Mouse (Mus musculus): ENCODE measurements around the gene Plxnb3. TPM values are rescaled to one million over a fixed set of nuclear protein-coding genes. Genes with fewer than 3 reads are reported as not detected.

Plxnb3 gene
- 0.90 and 1.2 TPM in 2 replicates for polyA plus RNA-seq (2015; fragmentation: Nextera tagmentation; extraction: Ambion mirVana)

- peak; percentile 63; the same call in 1 of the 2 replicates for ATAC-seq
- WGBS = 64% methylated on average over 5 of the region's 5 CpGs
- no peaks in the 10 kb centered on the region for H3K27me3 ChIP-seq (replicated peaks; ENCODE audit: control insufficient read depth, insufficient read depth, low read length)
These were observed at the start of gene Plxnb3 for GRCm38 (mm10) chrX:73756334-73757140. Gene Plxnb3, plus strand, starts transcription at chrX:73757090.

DNA sequence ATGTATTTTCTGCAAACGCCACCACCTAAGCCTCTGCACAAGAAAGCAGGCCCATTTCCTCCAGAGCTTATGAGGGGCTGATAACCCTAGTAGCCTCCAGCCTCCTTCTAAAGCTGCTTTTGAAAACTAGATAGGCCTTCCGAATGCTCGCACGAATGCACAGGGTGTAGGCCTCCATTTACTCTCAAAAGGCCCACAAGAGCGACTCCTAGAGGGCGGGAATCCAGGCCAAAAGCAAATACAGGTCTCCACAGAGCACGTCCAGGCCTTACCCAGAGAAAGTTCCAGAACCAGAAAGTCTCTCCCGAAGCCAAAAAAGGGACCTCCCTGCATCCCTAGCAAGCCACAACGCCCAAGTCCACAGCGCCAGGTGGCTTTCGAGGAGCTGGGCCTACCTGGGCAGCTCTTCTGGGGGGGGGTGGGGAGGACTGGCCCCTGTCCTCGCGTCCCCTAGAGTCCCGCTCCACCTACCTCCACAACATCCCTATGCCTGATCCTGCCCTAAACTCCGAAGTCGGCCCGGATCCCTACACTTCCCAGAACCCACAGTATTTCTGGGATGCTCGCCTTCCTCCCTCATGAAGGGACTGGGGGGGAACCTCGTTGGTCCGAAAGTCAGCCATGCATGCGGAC, 41.3 kb upstream of the Plxnb3 start:
- H3K27ac ChIP-seq (ENCODE audit: low read depth, low read length) = peak overlapping the region; percentile 77
- peaks cover 17% of the 10 kb centered on the region for H3K4me1 ChIP-seq (ENCODE audit: control insufficient read depth, insufficient read depth, low read depth, low read length)
- no peaks in the 10 kb centered on the region for H3K36me3 ChIP-seq (ENCODE audit: control insufficient read depth, insufficient read depth, low read length)
- WGBS = 25% methylated on average over 16 of the region's 21 CpGs
- H3K4me3 ChIP-seq (ENCODE audit: low read length) = peak overlapping the region; percentile 54
- peak; percentile 49 for ATAC-seq
- no peaks in the 10 kb centered on the region for H3K9me3 ChIP-seq (ENCODE audit: control insufficient read depth, low read length)
- no peaks in the 10 kb centered on the region for H3K27me3 ChIP-seq (replicated peaks; ENCODE audit: control insufficient read depth, insufficient read depth, low read length)
- H3K9ac ChIP-seq (ENCODE audit: low read depth, low read length) = peak overlapping the region; percentile 65
- H3K4me2 ChIP-seq (ENCODE audit: low read length) = peak overlapping the region; percentile 67

More at GRCm38 (mm10) chrX:73756334-73757140, at the start of gene Plxnb3:
- Histone ChIP-seq H3K4me1 (ENCODE audit: control insufficient read depth, insufficient read depth, low read depth, low read length) (no peaks in the 10 kb centered on the region), H3K4me3 (ENCODE audit: low read length) (no peak within 1 kb of the TSS), H3K27ac (ENCODE audit: low read depth, low read length) (no peak within 1 kb of the TSS), H3K36me3 (ENCODE audit: control insufficient read depth, insufficient read depth, low read length) (no peaks in the 10 kb centered on the region), H3K4me2 (ENCODE audit: low read length) (no peak within 1 kb of the TSS), H3K9ac (ENCODE audit: low read depth, low read length) (no peak within 1 kb of the TSS), H3K9me3 (ENCODE audit: control insufficient read depth, low read length) (no peaks in the 10 kb centered on the region)

DNA sequence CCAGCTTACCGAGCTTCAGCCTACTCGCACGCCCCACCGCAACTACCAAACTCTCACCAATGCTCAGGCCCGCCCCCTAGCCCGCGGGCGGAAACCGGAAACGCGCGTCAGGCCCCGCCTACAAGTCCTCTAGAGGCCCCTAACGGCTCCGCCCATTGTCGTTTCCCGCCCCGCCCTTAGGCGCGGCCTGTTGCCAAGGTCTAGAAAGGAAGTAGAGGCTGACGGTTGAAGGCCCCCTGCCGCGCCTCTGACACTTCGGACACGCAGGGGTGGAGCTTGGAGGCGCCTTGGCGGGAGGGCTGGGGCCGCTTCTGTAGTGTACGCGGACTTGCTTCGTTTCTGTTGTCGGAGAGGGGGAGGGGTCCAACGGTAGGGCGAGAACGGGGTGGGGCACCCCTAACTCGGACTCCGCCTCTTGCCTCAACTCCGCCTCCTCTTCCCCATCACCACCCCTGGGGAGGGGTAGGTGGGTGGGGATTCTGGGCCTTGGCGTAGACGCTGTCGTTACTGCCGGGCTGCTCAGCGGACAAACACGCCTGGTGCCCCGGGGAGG, 40.7 kb upstream of the Plxnb3 start, which contains the start of the genes Bcap31 and Abcd1:
Gene Bcap31, minus strand, starts transcription at position 67 of the 553 bp plus-strand sequence.
Gene Abcd1, plus strand, starts transcription at position 489 of the 553 bp plus-strand sequence.
- H3K36me3 ChIP-seq (ENCODE audit: control insufficient read depth, insufficient read depth, low read length) = no peaks in the 10 kb centered on the region
- peak within 1 kb of the TSS; percentile 54 for H3K4me3 ChIP-seq (ENCODE audit: low read length)
- peak within 1 kb of the TSS; percentile 67 for H3K4me2 ChIP-seq (ENCODE audit: low read length)
- H3K27ac ChIP-seq (ENCODE audit: low read depth, low read length) = peak within 1 kb of the TSS; percentile 77
- peak; percentile 92 for ATAC-seq
- H3K4me1 ChIP-seq (ENCODE audit: control insufficient read depth, insufficient read depth, low read depth, low read length) = peaks cover 17% of the 10 kb centered on the region
- H3K9ac ChIP-seq (ENCODE audit: low read depth, low read length) = peak within 1 kb of the TSS; percentile 65
- 16% methylated on average over 38 of the region's 45 CpGs for WGBS
- H3K9me3 ChIP-seq (ENCODE audit: control insufficient read depth, low read length) = no peaks in the 10 kb centered on the region
- H3K27me3 ChIP-seq (replicated peaks; ENCODE audit: control insufficient read depth, insufficient read depth, low read length) = no peaks in the 10 kb centered on the region

- 32% methylated on average over 29 of the region's 30 CpGs for WGBS
- peak; percentile 73 for ATAC-seq
These were observed 40.0 kb upstream of the Plxnb3 start for GRCm38 (mm10) chrX:73716709-73717545.

DNA sequence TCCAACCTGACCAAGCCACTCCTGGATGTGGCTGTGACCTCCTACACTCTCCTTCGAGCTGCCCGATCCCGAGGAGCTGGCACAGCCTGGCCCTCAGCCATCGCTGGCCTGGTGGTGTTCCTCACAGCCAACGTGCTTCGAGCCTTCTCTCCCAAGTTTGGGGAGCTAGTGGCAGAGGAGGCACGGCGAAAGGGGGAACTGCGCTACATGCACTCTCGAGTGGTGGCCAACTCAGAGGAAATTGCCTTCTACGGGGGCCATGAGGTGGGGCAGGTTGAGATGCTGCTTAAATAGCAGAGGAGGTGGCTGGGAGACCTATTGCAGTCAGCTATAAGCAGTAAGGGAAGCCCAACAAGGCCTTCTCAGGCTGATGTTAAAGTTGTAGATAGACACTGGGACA, 39.2 kb upstream of the Plxnb3 start:
- peaks cover 17% of the 10 kb centered on the region for H3K4me1 ChIP-seq (ENCODE audit: control insufficient read depth, insufficient read depth, low read depth, low read length)
- WGBS = 71% methylated on average over 11 of the region's 11 CpGs
- no peak overlapping the region for H3K27ac ChIP-seq (ENCODE audit: low read depth, low read length)
- H3K9me3 ChIP-seq (ENCODE audit: control insufficient read depth, low read length) = no peaks in the 10 kb centered on the region
- peak overlapping the region; percentile 54 for H3K4me3 ChIP-seq (ENCODE audit: low read length)
- no peaks in the 10 kb centered on the region for H3K36me3 ChIP-seq (ENCODE audit: control insufficient read depth, insufficient read depth, low read length)
- no peaks in the 10 kb centered on the region for H3K27me3 ChIP-seq (replicated peaks; ENCODE audit: control insufficient read depth, insufficient read depth, low read length)
- H3K4me2 ChIP-seq (ENCODE audit: low read length) = peak overlapping the region; percentile 67
- no peak overlapping the region for H3K9ac ChIP-seq (ENCODE audit: low read depth, low read length)
- no peak for ATAC-seq

More at GRCm38 (mm10) chrX:73716709-73717545, 40.0 kb upstream of the Plxnb3 start:
- H3K4me2 ChIP-seq (ENCODE audit: low read length) = peak overlapping the region; percentile 67
- no peaks in the 10 kb centered on the region for H3K36me3 ChIP-seq (ENCODE audit: control insufficient read depth, insufficient read depth, low read length)
- peak overlapping the region; percentile 77 for H3K27ac ChIP-seq (ENCODE audit: low read depth, low read length)
- H3K9ac ChIP-seq (ENCODE audit: low read depth, low read length) = peak overlapping the region; percentile 65
- H3K27me3 ChIP-seq (replicated peaks; ENCODE audit: control insufficient read depth, insufficient read depth, low read length) = no peaks in the 10 kb centered on the region
- H3K9me3 ChIP-seq (ENCODE audit: control insufficient read depth, low read length) = no peaks in the 10 kb centered on the region
- peak overlapping the region; percentile 54 for H3K4me3 ChIP-seq (ENCODE audit: low read length)
- peaks cover 17% of the 10 kb centered on the region for H3K4me1 ChIP-seq (ENCODE audit: control insufficient read depth, insufficient read depth, low read depth, low read length)

- 21% methylated on average over 3 of the region's 3 CpGs for WGBS
- no peak overlapping the region for H3K4me3 ChIP-seq (ENCODE audit: low read length)
- H3K9me3 ChIP-seq (ENCODE audit: control insufficient read depth, low read length) = no peaks in the 10 kb centered on the region
- ATAC-seq = no peak
- no peak overlapping the region for H3K27ac ChIP-seq (ENCODE audit: low read depth, low read length)
- H3K9ac ChIP-seq (ENCODE audit: low read depth, low read length) = no peak overlapping the region
- H3K4me1 ChIP-seq (ENCODE audit: control insufficient read depth, insufficient read depth, low read depth, low read length) = peaks cover 17% of the 10 kb centered on the region
- peak overlapping the region; percentile 12; the same call in 1 of the 2 replicates for H3K4me2 ChIP-seq (ENCODE audit: low read length)
- H3K27me3 ChIP-seq (replicated peaks; ENCODE audit: control insufficient read depth, insufficient read depth, low read length) = no peaks in the 10 kb centered on the region
- H3K36me3 ChIP-seq (ENCODE audit: control insufficient read depth, insufficient read depth, low read length) = no peaks in the 10 kb centered on the region
These were observed 38.6 kb upstream of the Plxnb3 start for GRCm38 (mm10) chrX:73718271-73718670.

DNA sequence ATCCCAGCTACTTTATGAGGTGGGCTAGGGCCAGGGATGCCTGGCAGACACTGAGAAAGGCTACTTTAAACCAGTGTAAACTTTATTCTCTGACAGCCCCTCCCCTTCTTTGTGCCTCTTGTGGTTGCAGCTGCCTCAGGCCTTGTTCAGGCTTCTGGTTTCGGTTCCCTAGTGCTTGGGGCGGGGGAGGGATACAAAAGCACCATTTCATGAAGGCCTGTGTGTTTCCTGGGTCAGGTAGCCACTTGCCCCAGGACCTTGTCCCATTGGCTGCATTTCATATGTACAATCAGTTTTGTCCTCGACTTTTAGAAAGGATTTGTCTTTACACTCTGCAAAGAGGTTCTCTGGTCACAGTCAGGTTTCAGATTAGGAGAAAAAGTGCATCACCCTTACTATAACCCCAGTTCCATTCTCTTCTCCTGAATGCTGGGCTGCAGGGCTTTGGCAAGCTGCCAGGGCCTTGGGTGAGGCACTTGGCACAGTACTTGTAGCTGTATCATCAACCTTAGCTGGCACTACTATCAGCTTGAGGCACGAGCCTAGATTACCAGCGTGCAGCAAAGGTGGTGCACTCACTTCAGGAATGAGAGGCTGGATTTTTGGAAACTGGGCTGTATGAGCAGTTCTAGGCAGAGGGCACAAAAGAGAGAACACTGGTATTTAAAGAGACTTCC, 38.1 kb upstream of the Plxnb3 start:
- Histone ChIP-seq H3K36me3 (ENCODE audit: control insufficient read depth, insufficient read depth, low read length) (no peaks in the 10 kb centered on the region), H3K27me3 (replicated peaks; ENCODE audit: control insufficient read depth, insufficient read depth, low read length) (no peaks in the 10 kb centered on the region), H3K9me3 (ENCODE audit: control insufficient read depth, low read length) (no peaks in the 10 kb centered on the region), H3K27ac (ENCODE audit: low read depth, low read length) (no peak overlapping the region), H3K4me3 (ENCODE audit: low read length) (no peak overlapping the region), H3K9ac (ENCODE audit: low read depth, low read length) (no peak overlapping the region), H3K4me1 (ENCODE audit: control insufficient read depth, insufficient read depth, low read depth, low read length) (peaks cover 17% of the 10 kb centered on the region), H3K4me2 (ENCODE audit: low read length) (peak overlapping the region; percentile 12; the same call in 1 of the 2 replicates)
- WGBS = 44% methylated on average over 5 of the region's 5 CpGs
- ATAC-seq = no peak

GRCm38 (mm10) chrX:73730908-73731307, 26.0 kb upstream of the Plxnb3 start:
- Histone ChIP-seq H3K4me1 (ENCODE audit: control insufficient read depth, insufficient read depth, low read depth, low read length) (no peaks in the 10 kb centered on the region), H3K27ac (ENCODE audit: low read depth, low read length) (no peak overlapping the region), H3K27me3 (replicated peaks; ENCODE audit: control insufficient read depth, insufficient read depth, low read length) (no peaks in the 10 kb centered on the region), H3K4me2 (ENCODE audit: low read length) (no peak overlapping the region), H3K9ac (ENCODE audit: low read depth, low read length) (no peak overlapping the region), H3K9me3 (ENCODE audit: control insufficient read depth, low read length) (no peaks in the 10 kb centered on the region), H3K36me3 (ENCODE audit: control insufficient read depth, insufficient read depth, low read length) (0 out of 2 replicates have a peak, but pooled peaks cover 4% of the 10 kb centered on the region), H3K4me3 (ENCODE audit: low read length) (no peak overlapping the region)
- 46% methylated on average over 1 of the region's 1 CpGs for WGBS
- no peak for ATAC-seq

Data from hindbrain, embryonic 16.5 days (tissue).